Mouse (Mus musculus) E14TG2a.4 (cell line): ENCODE measurements around the gene Hist1h2bn.
"Not testable (repeated sequence)": the region's sequence is repeated elsewhere in the genome, so short reads cannot be mapped to it uniquely, and the experiment has no call there.

ENCODE experiments used
- H3K27me3 ChIP-seq: 2 replicates; pipeline ENCODE4 v1.6.1; 2014; ENCODE audit warnings: low read length, control low read depth; ENCODE audit not compliant: insufficient read depth
- H3K36me3 ChIP-seq: 2 replicates; pipeline ENCODE4 v1.6.1; 2014; ENCODE audit warnings: low read length, control low read depth; ENCODE audit not compliant: insufficient read depth
- H3K4me1 ChIP-seq: replicated peaks from 2 replicates; pipeline ENCODE4 v1.6.1; 2014; ENCODE audit warnings: low read depth, low read length, control low read depth
- H3K4me3 ChIP-seq: replicated peaks from 2 replicates; pipeline ENCODE4 v1.5.1; 2014; ENCODE audit warnings: mild to moderate bottlenecking, low read length
- H3K9me3 ChIP-seq: 2 replicates; pipeline ENCODE4 v1.6.1; 2014; ENCODE audit warnings: low read length, control low read depth
- CTCF ChIP-seq: conservative IDR thresholded peaks from 2 replicates; pipeline ENCODE4 v1.5.1; 2014; ENCODE audit warnings: low read length
- NANOG ChIP-seq: IDR thresholded peaks from 2 replicates; pipeline ENCODE4 v1.6.1; 2014; ENCODE audit warnings: borderline replicate concordance, low read length, mixed read lengths
- POU5F1 ChIP-seq: IDR thresholded peaks from 2 replicates; pipeline ENCODE4 v1.6.1; 2014; ENCODE audit warnings: low read length, borderline replicate concordance

Gene Hist1h2bn

GRCm38 (mm10) chr13:21751827-21752226 is 2.1 kb upstream of the Hist1h2bn start:
- Histone ChIP-seq H3K9me3 (no peaks in the 10 kb centered on the region), H3K27me3 (no peaks in the 10 kb centered on the region), H3K4me1 (peaks cover 39% of the 10 kb centered on the region), H3K36me3 (peaks cover 6% of the 10 kb centered on the region), H3K4me3 (no peak overlapping the region)
- TF ChIP-seq NANOG, result no peak

- TF ChIP-seq NANOG, result no peak
- no peak for TF ChIP-seq POU5F1
- TF ChIP-seq CTCF, result no peak
- H3K27me3 ChIP-seq, result no peaks in the 10 kb centered on the region
These were observed 1.6 kb upstream of the Hist1h2bn start for GRCm38 (mm10) chr13:21752356-21752755.

GRCm38 (mm10) chr13:21753051-21753523 is 836 bp upstream of the Hist1h2bn start:
- Histone ChIP-seq H3K9me3 (no peaks in the 10 kb centered on the region), H3K36me3 (no peaks in the 10 kb centered on the region; the same call in 1 of the 2 replicates), H3K4me1 (peaks cover 34% of the 10 kb centered on the region), H3K27me3 (no peaks in the 10 kb centered on the region), H3K4me3 (peak overlapping the region; percentile 69)
- TF ChIP-seq CTCF (no peak), NANOG (no peak), POU5F1 (no peak)

More at GRCm38 (mm10) chr13:21752356-21752755, 1.6 kb upstream of the Hist1h2bn start:
- H3K36me3 ChIP-seq, result peaks cover 3% of the 10 kb centered on the region
- H3K4me3 ChIP-seq, result peak overlapping the region; percentile 69
- H3K9me3 ChIP-seq, result no peaks in the 10 kb centered on the region
- H3K4me1 ChIP-seq, result peaks cover 37% of the 10 kb centered on the region

- Histone ChIP-seq H3K4me3 (peak overlapping the region; percentile 63), H3K4me1 (peaks cover 25% of the 10 kb centered on the region)
- H3K27me3 ChIP-seq, H3K9me3 ChIP-seq, H3K36me3 ChIP-seq: not testable (repeated sequence)
These were observed 525 bp downstream of the Hist1h2bn start for GRCm38 (mm10) chr13:21754294-21755001.

- H3K4me1 ChIP-seq, result peaks cover 37% of the 10 kb centered on the region
- H3K9me3 ChIP-seq, result no peaks in the 10 kb centered on the region
- no peaks in the 10 kb centered on the region for H3K27me3 ChIP-seq
- H3K4me3 ChIP-seq, result no peak overlapping the region
- TF ChIP-seq POU5F1 (no peak), NANOG (no peak), CTCF (no peak)
- no peaks in the 10 kb centered on the region for H3K36me3 ChIP-seq
These were observed 1.8 kb downstream of the Hist1h2bn start for GRCm38 (mm10) chr13:21755707-21756106.

GRCm38 (mm10) chr13:21778814-21779766 is 25.2 kb downstream of the Hist1h2bn start:
- no peaks in the 10 kb centered on the region for H3K9me3 ChIP-seq
- no peak for TF ChIP-seq NANOG
- TF ChIP-seq CTCF, result no peak
- TF ChIP-seq POU5F1, result no peak
- no peaks in the 10 kb centered on the region for H3K27me3 ChIP-seq

GRCm38 (mm10) chr13:21779767-21780731 is 26.1 kb downstream of the Hist1h2bn start, which contains the start of gene Hist1h1b:
Gene Hist1h1b (minus strand): TSS chr13:21780625.
- Histone ChIP-seq H3K27me3 (no peaks in the 10 kb centered on the region), H3K36me3 (no peaks in the 10 kb centered on the region), H3K9me3 (no peaks in the 10 kb centered on the region), H3K4me1 (peaks cover 55% of the 10 kb centered on the region), H3K4me3 (peak within 1 kb of the TSS; percentile 86)
- TF ChIP-seq CTCF (no peak), NANOG (no peak), POU5F1 (no peak)

More at GRCm38 (mm10) chr13:21778814-21779766, 25.2 kb downstream of the Hist1h2bn start:
- Histone ChIP-seq H3K36me3 (no peaks in the 10 kb centered on the region), H3K4me1 (peaks cover 50% of the 10 kb centered on the region), H3K4me3 (peak overlapping the region; percentile 86)

GRCm38 (mm10) chr13:21781021-21781555 is 27.2 kb downstream of the Hist1h2bn start:
- peaks cover 65% of the 10 kb centered on the region for H3K4me1 ChIP-seq
- no peaks in the 10 kb centered on the region for H3K36me3 ChIP-seq
- H3K4me3 ChIP-seq, result peak overlapping the region; percentile 86
- no peaks in the 10 kb centered on the region for H3K9me3 ChIP-seq
- TF ChIP-seq NANOG, result no peak
- no peak for TF ChIP-seq POU5F1
- TF ChIP-seq CTCF, result no peak
- H3K27me3 ChIP-seq, result no peaks in the 10 kb centered on the region
